Comparison of ENCODE assay signal across 8 mouse cellular contexts in genomic region chr7:102268395-102268748, GRCm38 (mm10). TPM values are rescaled to one million over a fixed set of nuclear protein-coding genes. Genes with fewer than 3 reads are reported as not detected.
DNase-seq lines count a peak whose midpoint lies in the region; ATAC-seq and TF ChIP-seq lines count a peak whose summit lies in the region.

No protein-coding gene starts in this region.

- peak overlapping the region; percentile 85; the same call in 1 of the 2 replicates for H3K27ac ChIP-seq in left cerebral cortex, adult 2 months
- no peak overlapping the region for H3K27ac ChIP-seq in embryonic facial prominence, embryonic 11.5 days (replicated peaks; ENCODE audit: low read depth, low read length)

- H3K27me3 ChIP-seq in embryonic facial prominence, embryonic 11.5 days (ENCODE audit: control insufficient read depth, insufficient read depth, low read length): no peaks in the 10 kb centered on the region; the same call in 1 of the 2 replicates
- H3K27me3 ChIP-seq in myocyte (ENCODE audit: control insufficient read depth, insufficient read depth, insufficient read length): no peaks in the 10 kb centered on the region

- no peaks in the 10 kb centered on the region; the same call in 1 of the 2 replicates for H3K4me1 ChIP-seq in embryonic facial prominence, embryonic 11.5 days (ENCODE audit: control insufficient read depth, insufficient read depth, low read length)

- H3K9ac ChIP-seq in embryonic facial prominence, embryonic 11.5 days (replicated peaks; ENCODE audit: low read length): peak overlapping the region; percentile 74

- H3K36me3 ChIP-seq in embryonic facial prominence, embryonic 11.5 days (replicated peaks; ENCODE audit: control insufficient read depth, insufficient read depth, low read depth, low read length): no peaks in the 10 kb centered on the region
- H3K36me3 ChIP-seq in myocyte (ENCODE audit: control insufficient read depth, insufficient read depth): no peaks in the 10 kb centered on the region

- TF ChIP-seq CTCF in left cerebral cortex, adult 2 months (IDR thresholded peaks at IDR 0.05): no peak

- no peak overlapping the region for H3ac ChIP-seq in myocyte (ENCODE audit: control insufficient read depth, insufficient read length)

- peaks cover 4% of the 10 kb centered on the region for H3K79me2 ChIP-seq in myocyte (ENCODE audit: control insufficient read depth, insufficient read depth)

- intact Hi-C loops in left cerebral cortex, adult 2 months (cut with DNase I): loop anchor here (5.0 kb wide), 2 partner anchors 84 to 99 kb away; no protein-coding TSS in a partner anchor
- intact Hi-C loops in left cerebral cortex, postnatal 36 days (cut with DNase I): loop anchor here (10.0 kb wide), 1 partner anchor 86 kb away; no protein-coding TSS in a partner anchor
- intact Hi-C loops in left cerebral cortex, postnatal 10 days (cut with DNase I): no loop called here

- H3K9me3 ChIP-seq in embryonic facial prominence, embryonic 11.5 days (replicated peaks; ENCODE audit: control insufficient read depth, low read length): no peaks in the 10 kb centered on the region

- peak overlapping the region; percentile 96 for H3K4me2 ChIP-seq in embryonic facial prominence, embryonic 11.5 days (ENCODE audit: low read depth, low read length)
- H3K4me2 ChIP-seq in myocyte (ENCODE audit: low read depth): peak overlapping the region; percentile 66

- ATAC-seq in embryonic facial prominence, embryonic 11.5 days (replicated peaks; ENCODE audit: insufficient number of reproducible peaks, low FRiP score, low TSS enrichment, low read depth): no peak

- 5% methylated on average over 12 of the region's 12 CpGs for WGBS in embryonic facial prominence, embryonic 11.5 days

- no peak for DNase-seq in left cerebral cortex, adult 2 months (ENCODE audit: extremely low spot score in 1 of 2, low spot score in 2 of 2)
- no peak for DNase-seq in left cerebral cortex, postnatal 36 days (ENCODE audit: low spot score in 2 of 2)
- DNase-seq in embryonic facial prominence, embryonic 11.5 days (ENCODE audit: low spot score): no peak
- DNase-seq in induced T-regulatory cell, adult 2 months (ENCODE audit: low read depth): peak; percentile 46
- no peak for DNase-seq in left cerebral cortex, postnatal 10 days (ENCODE audit: extremely low spot score in 1 of 2, low spot score in 2 of 2)
- no peak for DNase-seq in urinary bladder, adult 18-20 months (ENCODE audit: low spot score in 2 of 2)
- DNase-seq in frontal cortex, postnatal 36 days (ENCODE audit: low spot score in 2 of 2): no peak

- TF ChIP-seq POLR2A in myocyte (IDR thresholded peaks at IDR 0.05; ENCODE audit: insufficient read length, low read depth): no peak

- H3K4me3 ChIP-seq in left cerebral cortex, adult 2 months: peak overlapping the region; percentile 100
- peak overlapping the region; percentile 78 for H3K4me3 ChIP-seq in embryonic facial prominence, embryonic 11.5 days (ENCODE audit: low read depth, low read length)
- peak overlapping the region; percentile 34 for H3K4me3 ChIP-seq in myocyte

TF ChIP-seq in myocyte, 11 proteins besides CTCF, POLR2A, EP300 and RAD21:
- TF ChIP-seq MAX (IDR thresholded peaks at IDR 0.05; ENCODE audit: low read depth): no peak
- no peak for TF ChIP-seq POLR2AphosphoS2 (IDR thresholded peaks at IDR 0.05; ENCODE audit: insufficient read length, low read depth)
- no peak for TF ChIP-seq MYOD1 (IDR thresholded peaks at IDR 0.05; ENCODE audit: control insufficient read depth in 1 of 3, insufficient read length in 2 of 3, low read depth in 2 of 3)
- TF ChIP-seq E2F4 (IDR thresholded peaks at IDR 0.05; ENCODE audit: insufficient read depth): no peak
- no peak for TF ChIP-seq TCF3 (IDR thresholded peaks at IDR 0.05; ENCODE audit: insufficient read length, low read depth)
- TF ChIP-seq CEBPB (IDR thresholded peaks at IDR 0.05; ENCODE audit: insufficient read depth, poor library complexity, severe bottlenecking): no peak
- TF ChIP-seq MYOG (IDR thresholded peaks at IDR 0.05; ENCODE audit: control insufficient read depth in 1 of 3, insufficient read depth in 1 of 3, insufficient read length in 2 of 3, low read depth in 2 of 3): no peak
- no peak for TF ChIP-seq TCF12 (IDR thresholded peaks at IDR 0.05; ENCODE audit: insufficient read depth, poor library complexity, severe bottlenecking)

RNA-seq across cellular contexts. Expression of gene Stim1, which starts 0.8 kb away (rescaled TPM):
- 10 to 100 TPM; 79.9 to 85.5 TPM for total RNA-seq in left cerebral cortex, adult 2 months (2021)
- total RNA-seq in left cerebral cortex, postnatal 36 days (2021): 10 to 100 TPM; 88.5 to 92.8 TPM
- polyA plus RNA-seq in embryonic facial prominence, embryonic 11.5 days (2014; fragmentation: Nextera tagmentation; extraction: Ambion mirVana): 10.6 and 11.1 TPM in 2 replicates
- polyA plus RNA-seq in myocyte (2012; fragmentation: generic; extraction: Trizol): 37.0 TPM
- total RNA-seq in left cerebral cortex, postnatal 10 days (2021): 10 to 100 TPM; 71.5 to 73.3 TPM

RNA-seq across cellular contexts. Expression of gene Rhog, which starts 12.5 kb away (rescaled TPM):
- 10 to 100 TPM; 19.2 to 21.7 TPM for total RNA-seq in left cerebral cortex, adult 2 months (2021)
- 10 to 100 TPM; 25.5 to 31.0 TPM for total RNA-seq in left cerebral cortex, postnatal 36 days (2021)
- 48.6 and 51.0 TPM in 2 replicates for polyA plus RNA-seq in embryonic facial prominence, embryonic 11.5 days (2014; fragmentation: Nextera tagmentation; extraction: Ambion mirVana)
- 62.6 TPM for polyA plus RNA-seq in myocyte (2012; fragmentation: generic; extraction: Trizol)
- 10 to 100 TPM; 13.8 to 14.5 TPM for total RNA-seq in left cerebral cortex, postnatal 10 days (2021)

RNA-seq across cellular contexts. Expression of gene Pgap2, which starts 58.4 kb away (rescaled TPM):
- 10 to 100 TPM; 23.1 to 24.6 TPM for total RNA-seq in left cerebral cortex, adult 2 months (2021)
- 10 to 100 TPM; 22.1 to 23.1 TPM for total RNA-seq in left cerebral cortex, postnatal 36 days (2021)
- polyA plus RNA-seq in embryonic facial prominence, embryonic 11.5 days (2014; fragmentation: Nextera tagmentation; extraction: Ambion mirVana): 70.1 and 73.5 TPM in 2 replicates
- 33.3 TPM for polyA plus RNA-seq in myocyte (2012; fragmentation: generic; extraction: Trizol)
- total RNA-seq in left cerebral cortex, postnatal 10 days (2021): 10 to 100 TPM; 31.5 to 32.6 TPM

RNA-seq across cellular contexts. Expression of gene Nup98, which starts 58.4 kb away (rescaled TPM):
- total RNA-seq in left cerebral cortex, adult 2 months (2021): 10 to 100 TPM; 41.6 to 45.3 TPM
- total RNA-seq in left cerebral cortex, postnatal 36 days (2021): 10 to 100 TPM; 34.0 to 44.5 TPM
- 47.9 and 49.0 TPM in 2 replicates for polyA plus RNA-seq in embryonic facial prominence, embryonic 11.5 days (2014; fragmentation: Nextera tagmentation; extraction: Ambion mirVana)
- 16.1 TPM for polyA plus RNA-seq in myocyte (2012; fragmentation: generic; extraction: Trizol)
- 10 to 100 TPM; 33.4 to 33.8 TPM for total RNA-seq in left cerebral cortex, postnatal 10 days (2021)

Comparison
In these comparisons a context has a peak if more than half of its experiments do, and no peak if none do; other contexts are left out.
1. H3K4me3 ChIP-seq: peak in every context shown above with its lines; median percentile 100 in left cerebral cortex, adult 2 months; 78 in embryonic facial prominence, embryonic 11.5 days; 34 in myocyte.